Mouse (Mus musculus) heart, adult 8-10 months (tissue): ENCODE results near the gene Txndc11. TPM values are rescaled to one million over a fixed set of nuclear protein-coding genes. Genes with fewer than 3 reads are reported as not detected.

ENCODE experiments used
- microRNA-seq: library from miRNA; unstranded; fragments of <30 nt; microRNA quantifications from one replicate; pipeline ENCODE4 v1.2.0, GENCODE M21; 2022
- total RNA-seq, 4 experiments: library from RNA; stranded (reverse); gene quantifications; 2 replicates each; pipeline ENCODE4 v1.2.4; 2022

Txndc11 gene
- total RNA-seq, 4 experiments from 2014 or later = 11.9 to 17.1 (median 12.5) TPM

Small RNA genes lying within 50 kb of the gene (microRNA-seq; reads per million reads assigned to microRNA genes)
- gene Gm23935 = 12.3 reads per million, percentile 29 among the genes with 10 or more reads in this experiment

Other genes with a start within 250 kb of the Txndc11 start
- 10 to 100 TPM; 24.1 to 31.1 (median 28.1) TPM for gene Snn, start 73.7 kb downstream of the Txndc11 start, total RNA-seq
- gene Litaf, start 68.5 kb downstream of the Txndc11 start, total RNA-seq = 10 to 100 TPM; 12.9 to 20.3 (median 14.4) TPM
- gene Zc3h7a, start 41.7 kb upstream of the Txndc11 start, total RNA-seq = 10 to 100 TPM; 17.9 to 24.5 (median 23.6) TPM
- gene Rsl1d1, start 68.7 kb upstream of the Txndc11 start, total RNA-seq = 10 to 100 TPM; 45.2 to 53.4 (median 49.7) TPM
- gene Gspt1, start 119.7 kb upstream of the Txndc11 start, total RNA-seq = 10 to 100 TPM; 58.1 to 67.9 (median 61.7) TPM
- gene Tnfrsf17, start 179.2 kb upstream of the Txndc11 start, total RNA-seq = under 1 TPM in 2 of 4 experiments, not detected in 2; 0.53 to 0.78 TPM
- 10 to 100 TPM in 3 of 4 experiments, 1 to 10 TPM in 1; 9.4 to 12.3 (median 10.8) TPM for gene Snx29, start 188.3 kb upstream of the Txndc11 start, total RNA-seq